Mouse (Mus musculus): ENCODE data around the gene Trpm1. TPM values are rescaled to one million over a fixed set of nuclear protein-coding genes. Genes with fewer than 3 reads are reported as not detected.

Gene Trpm1
- polyA plus RNA-seq, 1 experiment = 1.7 TPM

DNA sequence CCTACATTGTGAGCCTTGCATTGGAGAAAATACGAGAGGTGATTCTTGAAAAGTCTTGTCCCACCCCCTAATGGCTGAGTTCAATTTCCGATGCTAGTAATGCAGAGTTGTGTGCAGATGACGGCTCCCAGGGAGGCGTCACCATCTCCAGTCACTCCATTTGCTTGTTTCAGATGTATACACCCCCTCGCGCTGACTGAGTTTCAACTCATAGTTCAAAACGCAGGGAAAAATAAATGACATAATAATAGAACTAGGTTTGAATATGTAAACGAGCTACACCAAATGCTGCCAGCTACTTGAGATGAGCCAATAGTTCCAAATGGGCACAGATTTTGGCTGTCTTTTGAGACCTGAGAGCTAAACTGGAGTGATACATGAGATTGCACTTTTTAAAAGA lies 84.1 kb downstream of the Trpm1 start:
- H3K4me3 ChIP-seq (ENCODE audit: control insufficient read depth, insufficient read depth, low read length) = no peak overlapping the region
- no peaks in the 10 kb centered on the region for H3K27me3 ChIP-seq (ENCODE audit: control insufficient read depth, insufficient read depth, low read length)
- H3K27ac ChIP-seq (ENCODE audit: control insufficient read depth, insufficient read depth, low read length) = no peak overlapping the region
- H3K4me1 ChIP-seq (replicated peaks; ENCODE audit: control insufficient read depth, insufficient read depth, low read length) = no peaks in the 10 kb centered on the region
- DNase-seq = no peak
- 96% methylated on average over 8 of the region's 8 CpGs for WGBS
- H3K36me3 ChIP-seq (ENCODE audit: control insufficient read depth, insufficient read depth, low read length) = no peaks in the 10 kb centered on the region
- no peak for TF ChIP-seq POLR2A (IDR thresholded peaks at IDR 0.05; ENCODE audit: control insufficient read depth, extremely low read depth, insufficient read depth, low read length, poor library complexity)
- no peak for TF ChIP-seq CTCF (IDR thresholded peaks at IDR 0.05; ENCODE audit: borderline replicate concordance, control insufficient read depth, extremely low read depth, insufficient read depth, low read length, poor library complexity)

DNA sequence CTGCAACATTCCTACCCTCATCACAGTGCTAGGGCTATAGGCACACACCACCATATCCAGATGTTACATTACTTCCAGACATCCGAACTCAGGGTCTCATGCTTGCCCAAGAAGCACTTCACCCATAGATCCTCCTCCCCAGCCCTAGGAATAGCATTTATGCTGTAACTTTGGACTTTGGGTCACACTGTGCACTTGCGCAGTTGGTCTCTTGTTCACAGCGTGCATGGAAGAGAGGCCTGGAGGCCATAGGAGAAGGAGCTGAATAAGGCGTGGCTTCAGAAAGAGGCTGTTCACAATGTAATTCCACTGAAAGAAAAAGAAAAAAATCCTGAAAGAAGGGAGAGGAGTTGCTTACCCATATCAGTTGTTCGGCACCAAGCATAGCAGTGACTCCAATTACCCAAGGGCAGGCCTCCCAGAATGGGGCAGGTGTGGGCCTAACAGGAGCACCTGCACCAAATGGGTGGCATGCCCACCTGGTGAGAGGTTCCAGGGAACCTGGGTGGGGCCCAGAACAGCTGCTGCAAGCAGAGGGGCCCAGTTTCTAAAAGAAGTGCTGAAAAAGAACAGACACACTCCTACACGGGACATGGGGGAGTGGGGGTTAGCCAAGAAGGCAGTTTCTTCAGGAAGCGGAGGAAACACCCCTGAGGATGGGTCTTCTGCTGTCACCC lies 84.9 kb downstream of the Trpm1 start:
- TF ChIP-seq CTCF (IDR thresholded peaks at IDR 0.05; ENCODE audit: borderline replicate concordance, control insufficient read depth, extremely low read depth, insufficient read depth, low read length, poor library complexity) = no peak
- no peak for TF ChIP-seq POLR2A (IDR thresholded peaks at IDR 0.05; ENCODE audit: control insufficient read depth, extremely low read depth, insufficient read depth, low read length, poor library complexity)
- 91% methylated on average over 7 of the region's 7 CpGs for WGBS
- Histone ChIP-seq H3K27me3 (ENCODE audit: control insufficient read depth, insufficient read depth, low read length) (no peaks in the 10 kb centered on the region), H3K27ac (ENCODE audit: control insufficient read depth, insufficient read depth, low read length) (no peak overlapping the region), H3K36me3 (ENCODE audit: control insufficient read depth, insufficient read depth, low read length) (no peaks in the 10 kb centered on the region), H3K4me3 (ENCODE audit: control insufficient read depth, insufficient read depth, low read length) (no peak overlapping the region), H3K4me1 (replicated peaks; ENCODE audit: control insufficient read depth, insufficient read depth, low read length) (no peaks in the 10 kb centered on the region)
- DNase-seq = no peak

DNA sequence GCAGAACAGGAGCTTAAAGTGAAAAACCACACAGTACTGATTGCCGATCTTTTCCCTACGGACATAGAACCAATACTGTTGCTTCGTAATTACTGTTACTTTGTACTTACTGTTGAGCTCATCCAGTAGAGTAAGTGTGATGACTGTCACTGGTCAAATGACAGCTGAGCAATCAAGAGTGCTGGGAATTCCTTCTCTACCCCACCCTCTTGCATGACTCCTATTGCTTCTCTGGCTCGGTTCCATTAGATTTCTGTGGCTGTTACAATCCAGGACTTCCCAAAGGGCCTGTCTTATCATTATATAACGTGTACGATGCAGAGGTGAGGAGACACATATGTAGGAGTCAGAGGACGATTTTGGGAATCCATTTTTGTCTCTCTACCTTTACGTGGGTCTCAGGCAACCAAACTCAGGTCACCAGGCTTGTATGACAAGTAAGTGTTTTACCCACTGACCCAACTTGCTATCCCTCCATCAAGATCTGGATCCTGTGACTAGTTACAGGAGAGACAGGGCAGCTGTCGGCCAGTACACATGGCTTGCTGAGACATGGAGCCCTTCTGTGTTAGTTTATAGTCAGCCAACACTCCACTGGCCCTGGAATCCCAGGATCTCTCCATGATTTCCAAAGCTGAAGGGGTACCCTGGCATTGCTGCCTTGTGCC lies 85.6 kb downstream of the Trpm1 start:
- Histone ChIP-seq H3K36me3 (ENCODE audit: control insufficient read depth, insufficient read depth, low read length) (no peaks in the 10 kb centered on the region), H3K4me3 (ENCODE audit: control insufficient read depth, insufficient read depth, low read length) (no peak overlapping the region), H3K27ac (ENCODE audit: control insufficient read depth, insufficient read depth, low read length) (no peak overlapping the region), H3K27me3 (ENCODE audit: control insufficient read depth, insufficient read depth, low read length) (no peaks in the 10 kb centered on the region), H3K4me1 (replicated peaks; ENCODE audit: control insufficient read depth, insufficient read depth, low read length) (no peaks in the 10 kb centered on the region)
- 91% methylated on average over 9 of the region's 9 CpGs for WGBS
- TF ChIP-seq POLR2A (IDR thresholded peaks at IDR 0.05; ENCODE audit: control insufficient read depth, extremely low read depth, insufficient read depth, low read length, poor library complexity) (no peak), CTCF (IDR thresholded peaks at IDR 0.05; ENCODE audit: borderline replicate concordance, control insufficient read depth, extremely low read depth, insufficient read depth, low read length, poor library complexity) (no peak)
- no peak for DNase-seq

DNA sequence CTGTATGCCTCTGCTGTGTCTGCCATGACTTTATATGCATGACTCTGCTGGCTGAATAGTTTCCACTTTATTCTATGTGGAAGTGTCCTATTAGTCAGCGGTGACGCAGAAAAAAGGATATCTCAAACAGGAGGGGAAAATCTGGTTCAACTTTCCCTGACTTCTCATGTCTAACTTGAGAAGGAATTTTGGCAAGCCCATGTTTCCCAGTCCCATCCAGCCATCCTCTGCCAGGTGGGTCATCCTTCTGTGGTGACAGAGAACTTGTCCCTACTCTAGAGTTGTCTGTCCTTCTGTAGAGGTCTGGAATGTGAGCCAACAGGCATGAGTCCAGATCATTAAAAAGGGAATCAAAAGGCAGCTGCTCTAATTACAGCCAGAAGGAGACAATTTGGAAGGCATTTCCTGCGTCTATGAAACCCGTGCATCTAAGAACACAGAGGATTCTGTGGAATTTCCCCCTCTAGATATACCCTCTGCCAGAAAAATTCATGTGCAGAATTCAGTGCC lies 86.2 kb downstream of the Trpm1 start:
- no peak overlapping the region for H3K4me3 ChIP-seq (ENCODE audit: control insufficient read depth, insufficient read depth, low read length)
- H3K4me1 ChIP-seq (replicated peaks; ENCODE audit: control insufficient read depth, insufficient read depth, low read length) = no peaks in the 10 kb centered on the region
- H3K36me3 ChIP-seq (ENCODE audit: control insufficient read depth, insufficient read depth, low read length) = no peaks in the 10 kb centered on the region
- H3K27ac ChIP-seq (ENCODE audit: control insufficient read depth, insufficient read depth, low read length) = no peak overlapping the region
- TF ChIP-seq CTCF (IDR thresholded peaks at IDR 0.05; ENCODE audit: borderline replicate concordance, control insufficient read depth, extremely low read depth, insufficient read depth, low read length, poor library complexity) (no peak), POLR2A (IDR thresholded peaks at IDR 0.05; ENCODE audit: control insufficient read depth, extremely low read depth, insufficient read depth, low read length, poor library complexity) (no peak)
- no peaks in the 10 kb centered on the region for H3K27me3 ChIP-seq (ENCODE audit: control insufficient read depth, insufficient read depth, low read length)
- no peak for DNase-seq
- 81% methylated on average over 4 of the region's 4 CpGs for WGBS

DNA sequence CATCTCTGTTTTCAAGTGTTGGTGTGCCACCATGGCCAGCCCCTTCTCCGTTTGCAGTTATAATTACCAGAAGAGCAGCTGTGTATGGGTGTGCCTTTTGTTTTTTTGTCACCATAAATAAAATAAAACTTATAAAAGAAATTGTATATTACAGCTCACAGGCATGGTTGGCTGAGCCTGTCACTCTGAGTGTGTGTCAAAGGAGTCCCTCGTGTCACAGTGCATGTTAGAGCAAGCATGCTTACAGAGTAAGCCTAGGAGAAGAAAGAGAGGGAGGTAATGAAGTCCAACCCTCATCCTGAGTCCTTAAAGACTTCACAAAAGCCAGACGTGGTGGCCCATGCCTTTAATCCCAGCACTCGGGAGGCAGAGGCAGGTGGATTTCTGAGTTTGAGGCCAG lies 88.8 kb downstream of the Trpm1 start:
- no peaks in the 10 kb centered on the region for H3K4me1 ChIP-seq (replicated peaks; ENCODE audit: control insufficient read depth, insufficient read depth, low read length)
- no peaks in the 10 kb centered on the region for H3K27me3 ChIP-seq (ENCODE audit: control insufficient read depth, insufficient read depth, low read length)
- H3K36me3 ChIP-seq (ENCODE audit: control insufficient read depth, insufficient read depth, low read length) = no peaks in the 10 kb centered on the region
- no peak for TF ChIP-seq CTCF (IDR thresholded peaks at IDR 0.05; ENCODE audit: borderline replicate concordance, control insufficient read depth, extremely low read depth, insufficient read depth, low read length, poor library complexity)
- TF ChIP-seq POLR2A (IDR thresholded peaks at IDR 0.05; ENCODE audit: control insufficient read depth, extremely low read depth, insufficient read depth, low read length, poor library complexity) = no peak
- no peak overlapping the region for H3K4me3 ChIP-seq (ENCODE audit: control insufficient read depth, insufficient read depth, low read length)
- no peak for DNase-seq
- WGBS = 88% methylated on average over 4 of the region's 4 CpGs
- H3K27ac ChIP-seq (ENCODE audit: control insufficient read depth, insufficient read depth, low read length) = no peak overlapping the region

DNA sequence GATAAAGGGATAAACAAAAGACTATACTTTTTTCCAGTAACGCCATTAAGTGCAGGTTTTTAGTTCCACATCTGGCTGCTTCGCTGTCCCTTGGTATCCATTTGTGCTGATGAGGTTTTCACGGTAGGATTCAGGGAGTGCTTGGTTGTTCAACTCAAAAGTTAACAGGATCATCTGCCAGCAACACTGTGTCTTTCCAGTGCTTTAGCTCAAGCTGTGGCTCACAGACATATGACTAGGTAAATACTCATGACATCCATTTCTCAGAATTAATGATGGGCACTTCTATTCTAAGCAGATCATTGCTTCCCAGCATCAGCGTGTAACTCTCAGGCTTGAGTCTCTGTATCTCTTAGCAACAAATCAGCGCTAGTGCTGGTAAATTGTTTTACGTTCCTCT lies 90.7 kb downstream of the Trpm1 start:
- Histone ChIP-seq H3K4me3 (ENCODE audit: control insufficient read depth, insufficient read depth, low read length) (no peak overlapping the region), H3K4me1 (replicated peaks; ENCODE audit: control insufficient read depth, insufficient read depth, low read length) (0 out of 2 replicates have a peak, but pooled peaks cover 2% of the 10 kb centered on the region), H3K36me3 (ENCODE audit: control insufficient read depth, insufficient read depth, low read length) (no peaks in the 10 kb centered on the region), H3K27ac (ENCODE audit: control insufficient read depth, insufficient read depth, low read length) (no peak overlapping the region), H3K27me3 (ENCODE audit: control insufficient read depth, insufficient read depth, low read length) (no peaks in the 10 kb centered on the region)
- TF ChIP-seq POLR2A (IDR thresholded peaks at IDR 0.05; ENCODE audit: control insufficient read depth, extremely low read depth, insufficient read depth, low read length, poor library complexity) (no peak), CTCF (IDR thresholded peaks at IDR 0.05; ENCODE audit: borderline replicate concordance, control insufficient read depth, extremely low read depth, insufficient read depth, low read length, poor library complexity) (no peak)
- no peak for DNase-seq
- WGBS = 94% methylated on average over 6 of the region's 6 CpGs

All from thymus, adult 2 months (tissue).